Mouse (Mus musculus): ENCODE results near the gene Nmd3. TPM values are rescaled to one million over a fixed set of nuclear protein-coding genes. Genes with fewer than 3 reads are reported as not detected.

Nmd3 gene
- polyA plus RNA-seq, 1 experiment from 2014 or later, result 130 TPM

DNA sequence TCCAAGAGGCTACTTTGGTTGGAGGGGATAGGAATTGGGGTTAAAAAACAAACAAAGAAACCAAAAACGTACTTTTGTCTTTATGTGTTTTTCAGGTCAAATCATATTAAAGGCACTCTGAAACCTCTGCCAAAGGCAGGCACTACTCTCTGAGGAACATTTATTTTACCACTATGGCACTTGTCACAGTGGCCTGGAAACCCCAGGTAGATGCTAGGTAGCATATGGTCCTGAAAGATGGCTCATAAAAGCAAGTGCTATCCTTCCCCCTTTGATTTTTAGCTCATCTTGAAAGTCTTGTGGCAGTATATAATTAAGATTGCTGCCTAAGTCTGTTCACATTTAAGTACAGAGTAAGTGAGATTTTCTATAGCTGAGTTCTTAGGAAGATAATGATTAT lies 35.7 kb downstream of the Nmd3 start:
- WGBS, result 91% methylated on average over 1 of the region's 1 CpGs

DNA sequence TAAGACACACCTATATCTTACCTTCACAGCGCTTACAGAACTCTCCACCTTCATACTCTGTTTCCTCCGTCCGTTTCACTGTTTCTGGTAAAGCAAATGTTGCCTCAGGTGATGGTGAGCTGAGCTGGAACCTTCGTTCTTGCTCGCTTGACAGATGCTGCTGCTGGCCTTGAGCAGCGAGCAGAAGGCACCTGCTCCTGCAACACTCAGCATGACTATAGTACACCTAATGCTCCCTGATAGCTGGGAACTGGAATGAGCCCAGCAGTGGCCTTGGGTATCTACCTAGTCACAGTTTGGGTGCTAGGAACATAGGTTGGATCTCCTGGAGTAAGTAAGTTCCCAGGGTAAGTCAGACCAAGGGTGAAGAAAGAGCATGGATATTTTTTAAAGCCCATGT lies 38.3 kb downstream of the Nmd3 start:
- H3K9me3 ChIP-seq (replicated peaks; ENCODE audit: control insufficient read depth, low read length), result no peaks in the 10 kb centered on the region
- H3K36me3 ChIP-seq (ENCODE audit: control insufficient read depth, insufficient read depth, low read length), result peaks cover 3% of the 10 kb centered on the region; the same call in 1 of the 2 replicates
- no peak for ATAC-seq (ENCODE audit: insufficient read depth, low FRiP score)
- 90% methylated on average over 6 of the region's 6 CpGs for WGBS
- H3K9ac ChIP-seq (ENCODE audit: low read length), result no peak overlapping the region
- H3K4me1 ChIP-seq (ENCODE audit: control insufficient read depth, insufficient read depth, low read length), result no peaks in the 10 kb centered on the region; the same call in 1 of the 2 replicates
- no peak overlapping the region for H3K4me3 ChIP-seq (replicated peaks; ENCODE audit: low read length)
- H3K27me3 ChIP-seq (ENCODE audit: control insufficient read depth, insufficient read depth, low read length), result no peaks in the 10 kb centered on the region
- H3K27ac ChIP-seq (ENCODE audit: low read length), result no peak overlapping the region
- H3K4me2 ChIP-seq (ENCODE audit: low read depth, low read length), result no peak overlapping the region

More for the DNA sequence above, 35.7 kb downstream of the Nmd3 start:
- Histone ChIP-seq H3K9me3 (replicated peaks; ENCODE audit: control insufficient read depth, low read length) (no peaks in the 10 kb centered on the region), H3K4me3 (replicated peaks; ENCODE audit: low read length) (no peak overlapping the region), H3K4me2 (ENCODE audit: low read depth, low read length) (no peak overlapping the region), H3K27me3 (ENCODE audit: control insufficient read depth, insufficient read depth, low read length) (no peaks in the 10 kb centered on the region), H3K36me3 (ENCODE audit: control insufficient read depth, insufficient read depth, low read length) (peaks cover 5% of the 10 kb centered on the region; the same call in 1 of the 2 replicates), H3K9ac (ENCODE audit: low read length) (no peak overlapping the region), H3K4me1 (ENCODE audit: control insufficient read depth, insufficient read depth, low read length) (no peaks in the 10 kb centered on the region), H3K27ac (ENCODE audit: low read length) (no peak overlapping the region)
- no peak for ATAC-seq (ENCODE audit: insufficient read depth, low FRiP score)

DNA sequence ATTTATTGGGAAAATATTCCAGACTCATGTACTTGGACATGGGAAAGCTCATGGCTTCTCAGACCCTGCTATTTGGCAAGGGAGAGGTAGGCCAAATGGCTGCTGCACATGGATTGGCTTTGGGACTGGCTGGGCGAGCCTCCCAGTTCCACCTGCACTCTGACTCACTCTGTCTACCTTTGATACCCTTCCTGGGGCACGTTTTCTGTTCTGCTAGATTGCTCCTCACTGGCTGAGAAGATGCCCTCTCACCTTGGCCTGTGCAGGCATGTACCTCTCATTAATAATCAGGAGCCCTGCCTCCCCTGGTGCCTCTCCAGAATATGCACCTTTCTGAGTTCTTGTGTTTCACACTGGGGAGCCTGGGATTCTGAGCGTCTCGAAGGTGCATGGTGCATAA lies 39.4 kb downstream of the Nmd3 start:
- whole genome bisulfite sequencing, result 74% methylated on average over 4 of the region's 4 CpGs
- ATAC-seq (ENCODE audit: insufficient read depth, low FRiP score), result peak; percentile 73; the same call in 1 of the 2 replicates
- H3K9ac ChIP-seq (ENCODE audit: low read length), result no peak overlapping the region
- H3K9me3 ChIP-seq (replicated peaks; ENCODE audit: control insufficient read depth, low read length), result no peaks in the 10 kb centered on the region
- no peaks in the 10 kb centered on the region for H3K27me3 ChIP-seq (ENCODE audit: control insufficient read depth, insufficient read depth, low read length)
- no peak overlapping the region for H3K4me3 ChIP-seq (replicated peaks; ENCODE audit: low read length)
- no peak overlapping the region for H3K4me2 ChIP-seq (ENCODE audit: low read depth, low read length)
- H3K36me3 ChIP-seq (ENCODE audit: control insufficient read depth, insufficient read depth, low read length), result no peaks in the 10 kb centered on the region
- no peaks in the 10 kb centered on the region; the same call in 1 of the 2 replicates for H3K4me1 ChIP-seq (ENCODE audit: control insufficient read depth, insufficient read depth, low read length)
- peak overlapping the region; percentile 72 for H3K27ac ChIP-seq (ENCODE audit: low read length)

DNA sequence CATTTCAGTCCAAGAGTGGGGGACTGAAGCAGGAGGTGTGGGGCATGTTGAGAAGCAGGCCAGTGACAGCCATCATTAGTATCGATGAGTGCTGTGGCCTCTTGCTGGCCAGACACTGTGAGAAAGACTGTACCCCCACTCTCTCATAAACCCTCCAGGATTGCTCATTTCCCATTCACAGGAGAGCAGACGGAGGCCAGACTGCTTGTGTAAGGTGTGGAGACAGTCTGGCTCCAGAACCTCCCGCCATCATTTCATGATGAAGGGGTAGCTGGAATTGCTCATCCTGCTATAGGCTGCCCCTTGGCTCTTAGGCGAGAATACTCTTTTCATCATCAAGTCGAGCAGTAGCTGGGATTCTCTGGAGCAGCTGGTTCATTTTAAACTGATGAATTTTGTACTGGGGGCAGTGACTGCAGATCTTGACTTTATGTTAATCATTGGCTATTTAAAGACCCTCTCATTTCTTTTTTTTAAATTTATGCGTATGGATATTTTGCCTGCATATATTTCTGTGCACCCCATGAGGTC lies 41.1 kb downstream of the Nmd3 start:
- Histone ChIP-seq H3K9me3 (replicated peaks; ENCODE audit: control insufficient read depth, low read length) (no peaks in the 10 kb centered on the region), H3K9ac (ENCODE audit: low read length) (no peak overlapping the region), H3K27me3 (ENCODE audit: control insufficient read depth, insufficient read depth, low read length) (no peaks in the 10 kb centered on the region), H3K36me3 (ENCODE audit: control insufficient read depth, insufficient read depth, low read length) (no peaks in the 10 kb centered on the region), H3K4me2 (ENCODE audit: low read depth, low read length) (no peak overlapping the region), H3K4me3 (replicated peaks; ENCODE audit: low read length) (no peak overlapping the region), H3K27ac (ENCODE audit: low read length) (no peak overlapping the region), H3K4me1 (ENCODE audit: control insufficient read depth, insufficient read depth, low read length) (no peaks in the 10 kb centered on the region; the same call in 1 of the 2 replicates)
- no peak for ATAC-seq (ENCODE audit: insufficient read depth, low FRiP score)
- WGBS, result 58% methylated on average over 6 of the region's 6 CpGs

DNA sequence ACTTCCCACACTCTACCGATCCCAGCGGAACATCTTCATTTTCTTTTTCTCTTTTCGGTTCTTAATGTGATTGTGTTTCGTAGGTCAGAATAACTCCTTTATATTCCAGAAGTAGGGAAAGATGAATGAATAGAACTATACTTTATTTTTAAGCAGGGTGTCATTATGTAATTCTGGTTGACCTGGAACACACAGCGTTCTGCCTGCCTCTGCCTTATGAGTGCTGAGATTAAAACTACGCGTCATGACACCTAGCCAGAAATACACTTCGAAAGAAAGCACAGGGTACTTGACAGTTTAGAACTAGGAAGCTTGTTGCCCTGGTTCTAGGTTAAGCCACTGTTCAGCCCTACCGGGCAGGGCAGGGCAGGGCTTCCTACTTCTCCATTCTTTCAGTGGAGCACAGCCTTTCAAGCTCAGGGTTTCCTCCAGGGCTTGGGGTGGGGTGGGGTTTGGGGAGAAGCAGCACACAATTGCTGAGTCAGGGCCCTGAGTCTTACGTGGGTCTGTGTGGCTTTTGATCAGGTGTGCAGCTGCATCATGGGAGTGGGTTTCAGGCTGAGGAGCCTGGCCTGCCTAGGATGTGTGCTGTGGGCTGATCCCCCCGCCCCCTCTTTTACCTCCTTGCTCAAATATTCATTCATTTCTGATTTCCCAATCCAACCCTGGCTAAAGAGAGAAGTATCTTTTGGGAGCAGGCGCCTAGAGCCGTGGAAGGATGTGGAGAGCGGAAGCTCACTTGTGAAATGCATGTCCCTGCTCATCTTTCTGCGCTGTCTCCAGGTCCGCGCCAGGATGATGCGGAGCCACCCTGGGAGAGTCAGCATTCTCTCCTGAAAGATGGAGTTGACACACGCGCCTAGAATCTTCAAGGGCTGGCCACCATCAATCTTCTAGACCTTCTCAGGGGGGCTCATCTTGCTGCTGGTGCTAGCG lies 42.1 kb downstream of the Nmd3 start:
- Histone ChIP-seq H3K4me2 (ENCODE audit: low read depth, low read length) (no peak overlapping the region), H3K4me3 (replicated peaks; ENCODE audit: low read length) (no peak overlapping the region), H3K27me3 (ENCODE audit: control insufficient read depth, insufficient read depth, low read length) (no peaks in the 10 kb centered on the region), H3K9ac (ENCODE audit: low read length) (no peak overlapping the region), H3K9me3 (replicated peaks; ENCODE audit: control insufficient read depth, low read length) (no peaks in the 10 kb centered on the region), H3K4me1 (ENCODE audit: control insufficient read depth, insufficient read depth, low read length) (no peaks in the 10 kb centered on the region; the same call in 1 of the 2 replicates), H3K36me3 (ENCODE audit: control insufficient read depth, insufficient read depth, low read length) (no peaks in the 10 kb centered on the region), H3K27ac (ENCODE audit: low read length) (no peak overlapping the region)
- 86% methylated on average over 21 of the region's 21 CpGs for WGBS
- ATAC-seq (ENCODE audit: insufficient read depth, low FRiP score), result 0 out of 2 replicates have a peak, but pooled peaks have one; percentile 18

DNA sequence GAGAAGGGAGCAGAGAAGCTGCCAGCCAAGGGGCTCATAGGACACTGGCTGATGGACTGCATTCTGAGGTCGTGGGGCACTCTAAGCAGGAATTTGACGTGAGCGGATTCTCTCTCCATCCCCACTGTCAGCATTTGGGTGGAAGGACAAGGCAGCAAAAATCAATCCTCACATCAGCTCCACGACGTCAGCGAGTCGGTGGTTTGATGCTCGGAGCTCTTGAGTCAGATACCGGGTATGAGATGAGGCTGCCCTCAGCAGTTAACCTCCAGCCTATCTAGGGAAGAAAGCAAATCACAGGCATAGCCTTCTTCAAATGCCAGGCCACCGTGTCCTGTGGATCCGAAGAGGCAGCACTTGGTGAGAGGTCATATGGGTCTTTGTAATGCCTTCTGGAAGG lies 43.4 kb downstream of the Nmd3 start:
- Histone ChIP-seq H3K27ac (ENCODE audit: low read length) (no peak overlapping the region), H3K4me1 (ENCODE audit: control insufficient read depth, insufficient read depth, low read length) (no peaks in the 10 kb centered on the region; the same call in 1 of the 2 replicates), H3K4me2 (ENCODE audit: low read depth, low read length) (no peak overlapping the region), H3K27me3 (ENCODE audit: control insufficient read depth, insufficient read depth, low read length) (no peaks in the 10 kb centered on the region), H3K9me3 (replicated peaks; ENCODE audit: control insufficient read depth, low read length) (no peaks in the 10 kb centered on the region), H3K36me3 (ENCODE audit: control insufficient read depth, insufficient read depth, low read length) (no peaks in the 10 kb centered on the region), H3K9ac (ENCODE audit: low read length) (no peak overlapping the region), H3K4me3 (replicated peaks; ENCODE audit: low read length) (no peak overlapping the region)
- no peak for ATAC-seq (ENCODE audit: insufficient read depth, low FRiP score)
- 93% methylated on average over 11 of the region's 11 CpGs for WGBS

DNA sequence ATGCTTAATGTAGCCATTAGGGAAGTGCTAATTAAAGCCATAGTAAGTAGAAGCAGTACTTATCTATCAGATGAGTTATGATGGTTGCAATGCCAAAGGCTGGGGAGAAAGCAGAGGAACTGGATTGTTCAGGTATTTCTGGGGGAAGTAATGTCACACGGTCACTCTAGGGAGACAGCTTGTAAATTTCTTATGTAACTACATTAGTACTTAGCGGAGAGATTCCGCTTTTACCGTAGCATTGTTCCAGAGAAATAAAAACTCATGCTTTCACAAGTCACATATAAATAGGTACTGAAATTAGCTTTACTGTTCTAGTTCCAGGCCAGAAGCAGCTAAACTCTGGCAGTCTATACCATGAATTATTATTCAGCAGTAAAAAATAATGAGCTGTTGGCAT lies 47.4 kb downstream of the Nmd3 start:
- Histone ChIP-seq H3K9me3 (replicated peaks; ENCODE audit: control insufficient read depth, low read length) (no peaks in the 10 kb centered on the region), H3K4me2 (ENCODE audit: low read depth, low read length) (no peak overlapping the region), H3K4me3 (replicated peaks; ENCODE audit: low read length) (no peak overlapping the region), H3K27ac (ENCODE audit: low read length) (no peak overlapping the region), H3K27me3 (ENCODE audit: control insufficient read depth, insufficient read depth, low read length) (no peaks in the 10 kb centered on the region), H3K4me1 (ENCODE audit: control insufficient read depth, insufficient read depth, low read length) (no peaks in the 10 kb centered on the region), H3K36me3 (ENCODE audit: control insufficient read depth, insufficient read depth, low read length) (no peaks in the 10 kb centered on the region), H3K9ac (ENCODE audit: low read length) (no peak overlapping the region)
- 83% methylated on average over 4 of the region's 4 CpGs for WGBS
- ATAC-seq (ENCODE audit: insufficient read depth, low FRiP score), result no peak

DNA sequence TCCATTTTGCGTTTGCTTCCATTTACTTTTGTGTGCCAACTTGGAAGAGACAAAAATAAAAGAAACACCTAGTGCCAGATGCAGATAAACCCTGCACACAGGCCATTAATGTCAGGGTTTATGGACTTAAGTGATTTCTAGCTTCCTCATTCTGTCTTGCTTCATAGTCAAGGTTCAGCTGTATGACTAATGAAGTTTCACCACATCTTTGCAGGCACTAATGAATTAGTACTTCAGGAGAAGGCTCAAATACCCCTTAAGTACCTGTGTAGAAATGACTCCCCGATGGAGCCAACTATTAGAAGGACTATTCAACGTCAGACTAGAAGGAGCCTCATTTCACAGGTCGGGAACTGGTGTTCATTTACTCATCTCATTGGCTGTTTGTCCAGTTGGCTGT lies 51.6 kb downstream of the Nmd3 start:
- no peak for ATAC-seq (ENCODE audit: insufficient read depth, low FRiP score)

DNA sequence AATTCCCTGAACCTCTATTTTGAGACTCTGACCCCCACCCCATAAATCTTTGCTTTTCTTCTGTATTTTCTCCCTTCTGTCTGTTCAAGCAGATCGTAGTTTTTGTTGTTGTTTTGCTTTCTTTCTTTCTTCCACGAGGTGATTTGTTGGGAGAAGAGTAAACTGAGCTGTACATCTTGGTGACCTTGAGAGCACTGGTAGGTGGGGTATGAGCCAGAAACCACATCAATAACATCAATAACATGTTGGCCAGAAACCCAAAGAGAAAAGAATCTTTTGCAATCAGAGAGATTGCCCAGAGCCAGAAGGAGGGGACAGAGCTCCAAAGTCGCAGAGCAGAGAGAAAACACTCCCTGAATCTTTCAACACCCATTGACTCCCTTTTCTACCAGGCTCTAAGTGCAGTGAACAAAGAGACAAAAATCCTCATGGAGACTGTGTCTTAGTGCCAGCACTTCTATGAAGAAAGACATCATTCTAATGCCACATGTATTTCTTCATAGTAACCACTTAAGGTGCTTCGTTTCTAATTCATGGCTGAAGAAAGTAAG lies 57.5 kb downstream of the Nmd3 start:
- WGBS, result 54% methylated on average over 4 of the region's 4 CpGs

More for the DNA sequence above, 51.6 kb downstream of the Nmd3 start:
- H3K9ac ChIP-seq (ENCODE audit: low read length), result no peak overlapping the region
- H3K36me3 ChIP-seq (ENCODE audit: control insufficient read depth, insufficient read depth, low read length), result no peaks in the 10 kb centered on the region
- no peaks in the 10 kb centered on the region for H3K4me1 ChIP-seq (ENCODE audit: control insufficient read depth, insufficient read depth, low read length)
- no peak overlapping the region for H3K4me2 ChIP-seq (ENCODE audit: low read depth, low read length)
- 84% methylated on average over 4 of the region's 4 CpGs for WGBS
- H3K27me3 ChIP-seq (ENCODE audit: control insufficient read depth, insufficient read depth, low read length), result no peaks in the 10 kb centered on the region
- no peaks in the 10 kb centered on the region for H3K9me3 ChIP-seq (replicated peaks; ENCODE audit: control insufficient read depth, low read length)
- no peak overlapping the region for H3K4me3 ChIP-seq (replicated peaks; ENCODE audit: low read length)
- H3K27ac ChIP-seq (ENCODE audit: low read length), result no peak overlapping the region

More for the DNA sequence above, 57.5 kb downstream of the Nmd3 start:
- no peak overlapping the region for H3K4me3 ChIP-seq (replicated peaks; ENCODE audit: low read length)
- H3K4me1 ChIP-seq (ENCODE audit: control insufficient read depth, insufficient read depth, low read length), result no peaks in the 10 kb centered on the region
- no peaks in the 10 kb centered on the region for H3K36me3 ChIP-seq (ENCODE audit: control insufficient read depth, insufficient read depth, low read length)
- H3K27me3 ChIP-seq (ENCODE audit: control insufficient read depth, insufficient read depth, low read length), result no peaks in the 10 kb centered on the region
- no peak overlapping the region for H3K9ac ChIP-seq (ENCODE audit: low read length)
- no peaks in the 10 kb centered on the region for H3K9me3 ChIP-seq (replicated peaks; ENCODE audit: control insufficient read depth, low read length)
- ATAC-seq (ENCODE audit: insufficient read depth, low FRiP score), result no peak
- H3K27ac ChIP-seq (ENCODE audit: low read length), result no peak overlapping the region
- no peak overlapping the region for H3K4me2 ChIP-seq (ENCODE audit: low read depth, low read length)

Measured in stomach, embryonic 16.5 days (tissue).